Mouse (Mus musculus) C2C12 (cell line): ENCODE measurements around the gene Cd164. TPM values are rescaled to one million over a fixed set of nuclear protein-coding genes. Genes with fewer than 3 reads are reported as not detected.

ENCODE experiments used
- H3K27me3 ChIP-seq: one replicate; pipeline ENCODE4 v1.6.1; 2011; ENCODE audit not compliant: control insufficient read depth, insufficient read depth, insufficient read length
- H3K36me3 ChIP-seq: one replicate; pipeline ENCODE4 v1.6.1; 2011; ENCODE audit not compliant: control insufficient read depth, insufficient read depth
- H3K4me3 ChIP-seq: one replicate; pipeline ENCODE4 v1.5.1; 2011; ENCODE audit warnings: mild to moderate bottlenecking, control low read depth; ENCODE audit not compliant: poor library complexity, insufficient read depth, severe bottlenecking
- H3K79me2 ChIP-seq: one replicate; pipeline ENCODE4 v1.6.1; 2011; ENCODE audit not compliant: control insufficient read depth, insufficient read depth
- H3K79me3 ChIP-seq: one replicate; pipeline ENCODE4 v1.6.1; 2011; ENCODE audit warnings: low read depth, control low read depth
- H3ac ChIP-seq: one replicate; pipeline ENCODE3; 2011; ENCODE audit warnings: low read depth; ENCODE audit not compliant: control insufficient read depth, insufficient read length
- CEBPB ChIP-seq: IDR thresholded peaks from one replicate; pipeline ENCODE4 v1.6.1; 2011; ENCODE audit warnings: low read depth, mild to moderate bottlenecking, control low read depth, moderate library complexity
- CTCF ChIP-seq: IDR thresholded peaks from one replicate; pipeline ENCODE4 v1.5.1; 2011; ENCODE audit not compliant: control insufficient read depth, insufficient read depth, insufficient read length
- FOSL1 ChIP-seq: IDR thresholded peaks from one replicate; pipeline ENCODE4 v1.8.0; 2011; ENCODE audit warnings: mild to moderate bottlenecking, low read length; ENCODE audit not compliant: poor library complexity, insufficient read depth, severe bottlenecking
- MAX ChIP-seq: IDR thresholded peaks from one replicate; pipeline ENCODE4 v1.6.1; 2011; ENCODE audit warnings: mild to moderate bottlenecking, control low read depth
- MYOD1 ChIP-seq: IDR thresholded peaks from one replicate; pipeline ENCODE4 v1.6.1; 2011; ENCODE audit warnings: low read depth; ENCODE audit not compliant: control insufficient read depth, insufficient read length
- MYOG ChIP-seq: IDR thresholded peaks from one replicate; pipeline ENCODE4 v1.6.1; 2011; ENCODE audit not compliant: control insufficient read depth, insufficient read length; ENCODE audit errors: extremely low read depth
- USF1 ChIP-seq: IDR thresholded peaks from one replicate; pipeline ENCODE4 v1.6.1; 2011; ENCODE audit warnings: low read depth, mild to moderate bottlenecking, control low read depth, moderate library complexity
- polyA plus RNA-seq: library from polyadenylated mRNA; unstranded; fragments of >200 nt; fragmentation: generic; extraction: Trizol; gene quantifications from one replicate; pipeline ENCODE4 v1.2.1, GENCODE M21; 2012; ENCODE audit warnings: missing spikeins

Gene Cd164
- polyA plus RNA-seq, 1 experiment: 53.2 TPM

GRCm38 (mm10) chr10:41555081-41555480 lies 35.9 kb downstream of the Cd164 start:
- no peaks in the 10 kb centered on the region for H3K79me2 ChIP-seq
- TF ChIP-seq CEBPB (no peak), MYOD1 (peak; percentile 48)
- H3ac ChIP-seq: no peak overlapping the region

GRCm38 (mm10) chr10:41558401-41558800 lies 39.2 kb downstream of the Cd164 start:
- Histone ChIP-seq H3K79me2 (no peaks in the 10 kb centered on the region), H3K36me3 (no peaks in the 10 kb centered on the region), H3ac (no peak overlapping the region), H3K79me3 (no peaks in the 10 kb centered on the region), H3K4me3 (no peak overlapping the region), H3K27me3 (no peaks in the 10 kb centered on the region)
- TF ChIP-seq CEBPB (no peak), FOSL1 (no peak), MAX (no peak), USF1 (no peak), MYOG (no peak), CTCF (no peak)

More at GRCm38 (mm10) chr10:41555081-41555480, 35.9 kb downstream of the Cd164 start:
- Histone ChIP-seq H3K27me3 (no peaks in the 10 kb centered on the region), H3K36me3 (no peaks in the 10 kb centered on the region), H3K4me3 (no peak overlapping the region), H3K79me3 (no peaks in the 10 kb centered on the region)

GRCm38 (mm10) chr10:41561701-41562395 lies 42.6 kb downstream of the Cd164 start:
- H3K79me3 ChIP-seq: no peaks in the 10 kb centered on the region
- H3ac ChIP-seq: no peak overlapping the region
- TF ChIP-seq CEBPB (peak; percentile 14), MYOD1 (no peak), FOSL1 (peak; percentile 84)
- no peaks in the 10 kb centered on the region for H3K36me3 ChIP-seq
- no peaks in the 10 kb centered on the region for H3K79me2 ChIP-seq
- no peak overlapping the region for H3K4me3 ChIP-seq
- no peaks in the 10 kb centered on the region for H3K27me3 ChIP-seq

DNA sequence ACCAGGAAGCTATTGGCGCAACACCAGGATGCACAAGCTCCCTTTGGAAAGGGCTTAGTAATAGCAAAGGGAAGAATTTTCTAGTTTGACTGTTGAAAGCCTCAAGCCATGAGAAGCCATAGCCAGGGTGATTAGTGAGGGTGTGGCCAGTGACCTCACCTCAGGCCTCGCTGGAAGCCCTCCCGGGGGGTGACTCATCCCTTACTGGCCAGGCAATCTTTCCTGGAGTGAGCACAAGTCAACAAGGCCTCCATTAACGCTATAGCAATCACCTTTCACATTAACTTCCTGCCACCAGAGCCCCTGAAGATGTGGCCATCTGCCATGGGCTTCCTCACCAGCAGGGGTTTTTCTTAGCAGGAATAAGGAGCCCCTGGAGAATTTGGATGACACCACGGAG lies 45.9 kb downstream of the Cd164 start:
- TF ChIP-seq CEBPB (no peak), MAX (peak; percentile 74), CTCF (no peak), USF1 (no peak), FOSL1 (peak; percentile 93)
- Histone ChIP-seq H3K79me3 (no peaks in the 10 kb centered on the region), H3K27me3 (no peaks in the 10 kb centered on the region), H3K4me3 (no peak overlapping the region), H3K79me2 (no peaks in the 10 kb centered on the region), H3K36me3 (no peaks in the 10 kb centered on the region), H3ac (no peak overlapping the region)

DNA sequence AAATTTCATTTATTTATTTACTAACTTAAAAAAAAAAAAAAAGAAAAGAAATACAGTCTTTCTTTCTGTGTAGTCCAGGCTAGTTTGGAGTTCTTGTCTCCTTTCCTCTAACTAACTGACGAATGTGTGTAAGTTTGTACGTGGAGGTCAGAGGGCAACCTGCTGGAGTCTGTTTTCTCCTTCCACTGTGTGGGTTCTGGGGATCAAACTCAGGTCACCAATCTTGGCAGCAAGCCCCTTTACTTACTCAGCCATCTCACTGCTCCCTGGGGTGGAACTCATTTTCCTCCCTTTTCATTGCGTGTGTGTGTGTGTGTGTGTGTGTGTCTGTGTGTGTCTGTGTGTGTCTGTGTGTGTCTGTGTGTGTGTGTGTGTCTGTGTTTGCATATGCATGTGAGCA lies 49.1 kb downstream of the Cd164 start:
- Histone ChIP-seq H3ac (no peak overlapping the region), H3K27me3 (no peaks in the 10 kb centered on the region), H3K4me3 (no peak overlapping the region), H3K36me3 (no peaks in the 10 kb centered on the region), H3K79me3 (no peaks in the 10 kb centered on the region), H3K79me2 (no peaks in the 10 kb centered on the region)
- no peak for TF ChIP-seq FOSL1
- no peak for TF ChIP-seq MAX
- TF ChIP-seq USF1: no peak
- TF ChIP-seq MYOG: no peak
- no peak for TF ChIP-seq CTCF
- no peak for TF ChIP-seq CEBPB
- no peak for TF ChIP-seq MYOD1

- Histone ChIP-seq H3K79me3 (no peaks in the 10 kb centered on the region), H3K36me3 (no peaks in the 10 kb centered on the region), H3K4me3 (no peak overlapping the region), H3ac (no peak overlapping the region), H3K27me3 (no peaks in the 10 kb centered on the region), H3K79me2 (no peaks in the 10 kb centered on the region)
- TF ChIP-seq FOSL1 (no peak), CTCF (no peak), USF1 (no peak), CEBPB (no peak), MAX (no peak), MYOD1 (no peak), MYOG (no peak)
These were observed 51.9 kb downstream of the Cd164 start for GRCm38 (mm10) chr10:41571065-41571464.
